Mouse (Mus musculus): ENCODE measurements around the gene Gm10471.
"Not testable (repeated sequence)": the region's sequence is repeated elsewhere in the genome, so short reads cannot be mapped to it uniquely, and the experiment has no call there.

Gm10471 gene

GRCm38 (mm10) chr5:26089191-26089590, at the start of gene Gm10471:
Gene Gm10471 (minus strand): TSS chr5:26089291.
- DNase-seq (ENCODE audit: low spot score in 2 of 2): not testable (repeated sequence)

- not testable (repeated sequence) for DNase-seq (ENCODE audit: low spot score in 2 of 2)
These were observed 32.2 kb upstream of the Gm10471 start, which contains the start of gene Gm10220 for GRCm38 (mm10) chr5:26121321-26121720. Gene Gm10220 (minus strand): TSS chr5:26121421.

- not testable (repeated sequence) for DNase-seq (ENCODE audit: low spot score in 2 of 2)
These were observed 16.2 kb upstream of the Gm10471 start, which contains the start of gene 5031410I06Rik for GRCm38 (mm10) chr5:26105262-26105661. Gene 5031410I06Rik (minus strand): TSS chr5:26105362.

- not testable (repeated sequence) for DNase-seq (ENCODE audit: low spot score in 2 of 2)
These were observed 10.1 kb downstream of the Gm10471 start for GRCm38 (mm10) chr5:26079023-26079422.

GRCm38 (mm10) chr5:26070716-26071115, 18.4 kb downstream of the Gm10471 start:
- no peak for DNase-seq (ENCODE audit: low spot score in 2 of 2)

GRCm38 (mm10) chr5:26058481-26058880, 30.6 kb downstream of the Gm10471 start, which contains the start of gene Gm7347:
Gene Gm7347 (minus strand): TSS chr5:26058581.
- not testable (repeated sequence) for DNase-seq (ENCODE audit: low spot score in 2 of 2)

GRCm38 (mm10) chr5:26039458-26039857, 49.6 kb downstream of the Gm10471 start, which contains the start of gene Speer4a:
Gene Speer4a (minus strand): TSS chr5:26039558.
- DNase-seq (ENCODE audit: low spot score in 2 of 2): not testable (repeated sequence)
